Mouse (Mus musculus) liver, adult 2 months (tissue): ENCODE data around the gene Hpn.

Experiments used
- CTCF ChIP-seq: fragments of 200-500 bp; IDR thresholded peaks from 2 replicates; pipeline ENCODE4 v1.5.1; 2011; ENCODE audit warnings: low read depth, low read length, control low read depth
- POLR2A ChIP-seq: fragments of 200-500 bp; IDR thresholded peaks from 2 replicates; pipeline ENCODE4 v1.6.1; 2011; ENCODE audit warnings: low read length, control low read depth; ENCODE audit not compliant: insufficient read depth; ENCODE audit errors: extremely low read depth

GRCm38 (mm10) chr7:31054661-31055320, 60.3 kb downstream of the Hpn start:
- TF ChIP-seq CTCF = no peak
- no peak for TF ChIP-seq POLR2A
